Mouse (Mus musculus) MEL (cell line): ENCODE results near the gene Lonrf2.

Source experiments
- CTCF ChIP-seq, 3 experiments: IDR thresholded peaks in 2 of 3; conservative IDR thresholded peaks in 1 of 3; 2 replicates each; pipeline ENCODE4 v1.5.1; 2011 to 2012; ENCODE audit warnings: low read length in 3 of 3, low read depth in 2 of 3, mild to moderate bottlenecking in 2 of 3, improper control_type of control experiment in 1 of 3, inconsistent platforms in 1 of 3, mixed read lengths in 1 of 3, moderate library complexity in 1 of 3; ENCODE audit not compliant: control insufficient read depth in 1 of 3, insufficient read depth in 1 of 3, poor library complexity in 1 of 3, severe bottlenecking in 1 of 3
- POLR2A ChIP-seq, 2 experiments: IDR thresholded peaks; 2 replicates each; pipeline ENCODE4 v1.6.1; 2011 to 2012; ENCODE audit warnings: low read length in 2 of 2, mild to moderate bottlenecking in 2 of 2, control low read depth in 1 of 2, improper control_type of control experiment in 1 of 2, low read depth in 1 of 2, moderate library complexity in 1 of 2; ENCODE audit not compliant: control insufficient read depth in 1 of 2, insufficient read depth in 1 of 2, poor library complexity in 1 of 2
- POLR2AphosphoS2 ChIP-seq: IDR thresholded peaks from 2 replicates; pipeline ENCODE4 v1.6.1; 2011; ENCODE audit warnings: low read length, improper control_type of control experiment
- ZC3H11A ChIP-seq: IDR thresholded peaks from 2 replicates; pipeline ENCODE4 v1.6.1; 2012; ENCODE audit warnings: low read depth, mild to moderate bottlenecking, inconsistent platforms, low read length, improper control_type of control experiment

DNA sequence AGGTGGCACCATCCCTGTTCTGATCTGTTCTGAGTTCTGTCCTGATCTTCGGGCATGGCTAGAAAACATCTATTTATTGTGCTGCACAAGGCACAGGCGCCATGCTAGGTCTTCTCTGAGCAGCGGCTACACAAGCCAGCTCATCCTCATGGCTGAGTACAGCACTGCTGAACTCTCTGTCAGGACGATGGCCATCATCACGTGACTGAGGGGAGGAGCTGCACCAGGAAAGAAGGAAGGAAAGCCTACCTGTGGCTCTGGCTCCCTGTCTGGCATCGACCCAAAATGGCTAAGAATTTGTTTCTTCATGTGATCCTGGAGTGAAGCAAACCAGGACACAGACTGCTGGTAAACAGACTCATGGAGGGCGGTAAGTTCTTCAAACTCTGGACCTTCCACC lies 36.1 kb downstream of the Lonrf2 start:
- TF ChIP-seq POLR2AphosphoS2 (no peak), POLR2A (IDR thresholded peaks at IDR 0.05; ENCODE audit: control insufficient read depth in 1 of 2, insufficient read depth in 1 of 2, low read depth in 1 of 2, low read length in 2 of 2, poor library complexity in 1 of 2) (no peak), CTCF (IDR thresholded peaks at IDR 0.05 in 2 of 3, conservative IDR thresholded peaks at IDR 0.05 in 1 of 3; ENCODE audit: control insufficient read depth in 1 of 3, insufficient read depth in 1 of 3, low read depth in 2 of 3, low read length in 3 of 3, poor library complexity in 1 of 3, severe bottlenecking in 1 of 3) (no peak), ZC3H11A (no peak)
